Mouse (Mus musculus): ENCODE measurements at regions not wholly inside any gene's neighbourhood (a gene's known extent, or its start where the extent isn't known, plus 50 kb on each side); places are given as distances from the start of the nearest gene placed in this dataset.

DNA sequence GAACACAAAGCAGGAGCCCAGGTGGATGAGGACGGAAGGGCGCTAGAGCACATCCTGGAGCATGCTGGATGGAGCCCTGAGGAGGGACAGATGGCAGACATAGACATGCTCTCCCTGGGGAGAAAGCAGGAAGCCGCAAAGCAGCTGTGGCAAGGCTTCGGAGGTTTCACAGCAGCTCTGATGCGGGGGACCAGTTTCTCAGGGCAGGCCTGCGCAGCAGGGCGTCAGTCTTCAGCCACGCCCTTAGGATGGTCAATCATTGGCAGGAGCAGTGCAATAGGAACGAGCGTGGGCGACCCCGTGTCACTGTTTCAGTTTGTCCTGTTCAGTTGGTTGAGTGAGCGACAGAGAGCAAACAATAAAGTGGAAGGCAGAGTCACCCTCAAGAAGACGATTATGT is 343.8 kb upstream of the Gm10131 start:
- DNase-seq (ENCODE audit: low read depth, low spot score): no peak

DNA sequence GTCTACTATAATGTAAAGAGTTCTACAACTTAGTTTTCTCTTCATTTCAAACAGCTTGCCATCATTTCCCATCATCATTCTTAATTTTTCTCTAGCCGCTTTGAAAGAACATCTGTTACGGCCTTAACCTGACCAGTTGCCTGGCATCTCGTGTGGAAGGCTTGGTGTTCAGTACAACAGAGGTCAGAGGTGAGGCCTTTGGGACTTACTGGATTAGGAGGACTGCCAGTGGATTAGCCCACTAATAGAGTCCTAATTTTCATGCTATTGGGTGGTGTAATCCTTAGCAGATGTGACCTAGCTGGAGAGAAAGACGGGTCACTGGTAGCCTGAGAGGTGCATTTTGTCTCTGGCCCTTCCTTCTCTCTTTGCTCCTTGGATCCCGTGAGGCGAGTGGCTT is 341.3 kb upstream of the Gm10131 start:
- DNase-seq (ENCODE audit: low read depth, low spot score): no peak

DNA sequence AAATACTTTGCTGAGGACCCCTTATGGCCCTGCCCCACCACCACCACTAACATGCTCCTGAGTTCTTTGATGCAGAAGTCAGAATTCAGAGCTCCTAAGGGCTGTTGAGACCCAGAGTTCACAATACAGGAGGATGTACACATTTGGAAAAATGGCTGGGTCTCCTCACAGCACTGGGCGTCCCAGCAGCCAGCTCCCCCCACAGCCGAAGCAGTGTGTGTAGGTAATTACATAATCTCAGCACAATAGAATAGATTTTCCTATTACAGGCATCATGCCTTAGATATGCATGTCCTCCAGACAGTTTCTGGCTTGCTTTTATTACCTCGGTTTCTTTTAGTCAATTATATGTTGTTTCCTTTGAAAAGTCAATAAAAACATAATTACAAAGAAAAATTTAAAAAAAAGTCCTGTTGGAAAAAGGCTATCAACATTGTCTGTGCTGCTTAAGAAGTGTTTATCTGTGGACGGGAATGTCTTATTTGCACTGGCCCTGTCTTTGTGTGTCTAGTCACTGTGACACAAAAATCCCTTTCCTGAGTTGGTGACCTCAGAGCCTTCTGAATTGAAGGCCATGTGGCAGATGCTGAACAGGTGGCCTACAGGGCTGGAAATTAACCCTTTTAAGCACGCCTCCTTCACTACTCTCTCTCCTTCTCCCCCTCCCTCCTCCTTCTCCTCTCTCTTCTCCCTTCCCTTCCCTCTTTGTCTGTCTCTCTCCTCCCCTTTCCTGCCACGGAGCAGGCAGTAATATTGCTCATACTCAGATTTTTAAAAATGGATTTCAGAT is 339.9 kb upstream of the Gm10131 start:
- no peak for DNase-seq (ENCODE audit: low read depth, low spot score)

DNA sequence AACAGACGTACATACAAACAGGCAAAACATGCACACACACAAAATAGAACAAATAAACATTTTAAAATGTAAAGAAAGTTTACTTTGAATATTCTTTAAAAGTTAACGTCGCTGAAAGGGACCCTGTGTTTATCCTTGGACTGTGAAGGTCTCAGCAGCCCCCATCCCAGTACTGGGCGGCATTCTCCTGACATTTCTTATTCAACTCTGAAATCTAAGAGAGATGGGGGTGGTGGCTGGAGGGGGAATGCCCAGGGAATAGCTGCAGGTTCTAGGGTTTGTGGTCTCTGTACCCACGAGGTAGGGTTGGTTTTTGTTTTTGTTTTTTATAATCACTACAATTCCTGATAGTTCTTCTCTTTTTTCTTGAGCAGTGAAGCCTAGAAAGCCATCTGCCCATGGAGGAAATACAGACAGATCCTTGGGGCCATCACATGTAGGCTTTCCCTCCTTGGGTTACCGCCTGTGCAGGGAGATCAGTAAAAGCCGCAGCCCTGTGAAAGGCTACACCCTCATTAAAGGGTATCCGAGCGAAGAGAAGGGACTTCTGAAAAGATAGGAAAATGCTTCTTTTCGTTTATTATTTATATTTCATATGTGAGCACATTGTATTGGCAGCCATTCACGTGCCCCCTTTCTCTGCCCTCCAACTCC is 338.0 kb upstream of the Gm10131 start:
- no peak for DNase-seq (ENCODE audit: low read depth, low spot score)

DNA sequence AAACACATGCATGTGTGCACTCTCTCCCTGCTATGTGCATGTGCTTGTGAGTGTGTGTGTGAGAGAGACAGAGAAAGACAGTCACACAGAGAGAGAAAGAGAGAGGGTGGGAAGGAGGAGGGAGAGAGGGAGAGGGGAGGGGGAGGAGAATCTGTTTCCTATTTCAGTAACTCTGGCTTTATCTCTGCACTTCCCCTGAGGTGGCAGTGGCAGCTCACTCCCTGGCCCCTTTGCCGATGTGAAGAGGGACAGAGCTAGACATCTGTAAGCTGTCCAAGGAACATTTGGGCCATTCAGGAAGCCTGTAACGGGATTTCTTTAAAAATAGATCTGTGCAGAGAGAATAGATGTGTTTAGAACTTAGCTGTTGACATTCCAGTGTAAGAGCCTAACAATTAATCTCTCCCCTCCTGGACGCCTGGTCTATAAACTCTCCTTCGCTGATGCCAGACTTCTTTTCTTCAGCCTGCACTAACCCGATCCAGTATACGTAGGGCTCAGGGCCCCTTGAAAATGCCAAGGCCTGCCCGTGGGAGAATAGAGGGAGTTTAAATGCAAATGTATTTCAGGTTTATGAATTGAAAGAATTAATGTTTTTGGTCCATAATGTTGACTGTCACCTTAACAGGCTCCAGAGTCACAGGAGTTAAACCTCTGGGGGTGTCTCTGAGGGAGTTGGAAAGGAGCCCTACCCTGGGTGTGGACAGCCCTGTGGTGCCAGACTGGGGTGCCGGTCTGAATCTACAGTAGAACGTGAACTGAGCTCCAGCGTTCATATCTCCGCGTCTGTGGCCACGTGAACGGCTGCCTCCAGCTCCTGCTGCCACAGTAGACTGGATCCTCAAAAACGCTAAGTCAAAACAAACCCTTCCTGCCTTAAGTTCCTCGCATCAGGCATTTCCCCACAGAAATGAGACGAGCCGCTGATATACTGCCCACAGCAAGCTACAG is 336.6 kb upstream of the Gm10131 start:
- no peak for DNase-seq (ENCODE audit: low read depth, low spot score)

DNA sequence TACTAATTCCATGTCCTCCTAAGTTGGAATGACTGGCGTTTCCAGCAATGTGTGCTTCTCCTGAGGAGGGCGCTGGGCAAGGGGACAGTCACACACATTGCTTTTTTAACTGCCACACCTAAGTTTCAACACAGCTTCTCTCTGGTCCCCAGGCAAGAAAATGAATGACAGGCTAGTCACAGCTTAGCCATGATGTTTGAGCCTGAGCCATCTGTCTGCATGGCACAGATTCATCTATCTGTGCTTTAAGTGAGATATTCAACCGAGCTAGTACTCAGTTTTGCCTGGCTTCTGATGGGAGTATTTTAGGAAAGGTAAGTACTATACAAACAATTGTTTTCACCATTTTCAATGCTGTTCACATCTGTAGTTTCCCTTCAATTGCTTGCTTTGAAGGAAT is 331.2 kb upstream of the Gm10131 start:
- DNase-seq (ENCODE audit: low read depth, low spot score): no peak

DNA sequence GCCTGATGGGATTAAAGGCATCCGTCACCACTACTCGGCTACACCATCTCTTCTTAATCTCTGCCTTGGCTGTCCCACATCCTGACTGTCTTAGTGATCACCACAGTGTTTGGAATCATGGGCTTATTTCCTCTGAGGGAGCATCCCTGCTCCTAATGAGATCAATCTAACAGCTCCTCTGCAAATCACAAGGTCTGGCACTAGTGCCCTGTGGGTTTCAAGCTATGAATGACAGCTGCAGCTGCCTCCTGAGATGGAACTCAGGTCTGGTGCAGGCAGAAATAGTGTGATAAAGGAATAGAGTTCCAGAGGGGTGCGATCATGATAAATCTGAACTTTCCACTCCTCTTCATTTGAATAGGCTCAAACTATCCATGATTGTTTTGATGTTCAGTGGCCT is 330.2 kb upstream of the Gm10131 start:
- no peak for DNase-seq (ENCODE audit: low read depth, low spot score)

DNA sequence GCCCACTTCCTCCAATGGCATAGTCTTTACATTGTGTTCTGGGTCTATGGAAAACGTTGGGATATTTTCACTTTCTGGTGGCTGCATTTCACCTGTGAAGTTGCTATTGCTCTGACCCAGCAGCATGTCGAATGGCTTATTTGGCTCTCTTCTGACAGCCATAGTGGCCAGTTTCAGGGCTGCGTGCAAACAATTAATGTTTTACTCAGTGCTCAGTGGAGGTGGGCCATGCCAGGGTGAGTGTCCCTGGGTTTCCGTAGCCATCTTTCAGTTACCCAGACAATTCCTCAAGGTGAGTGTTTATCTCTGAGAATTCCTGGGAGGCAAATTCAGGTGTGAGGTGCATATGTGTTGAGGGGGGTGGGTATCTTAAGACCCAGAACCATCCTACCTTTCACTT is 329.2 kb upstream of the Gm10131 start:
- no peak for DNase-seq (ENCODE audit: low read depth, low spot score)

DNA sequence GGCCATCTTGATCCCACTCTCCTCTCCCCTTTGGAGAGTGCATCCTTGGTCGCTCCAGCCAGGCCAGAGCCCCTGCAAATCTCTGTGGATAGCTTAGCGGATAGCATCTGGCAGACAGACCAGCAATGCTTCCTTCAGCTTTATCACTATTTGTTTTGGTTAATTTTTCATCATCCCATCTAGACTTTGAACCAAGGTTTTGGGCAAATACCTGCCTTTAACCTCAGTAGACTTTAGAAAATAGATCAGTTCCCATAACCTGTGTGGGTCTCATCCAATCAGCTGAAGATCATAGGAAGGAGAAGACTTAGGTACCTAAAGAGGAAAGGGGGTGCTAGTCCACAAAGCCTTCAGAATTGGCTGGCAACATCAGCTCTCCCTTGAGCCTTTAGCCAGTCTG is 327.2 kb upstream of the Gm10131 start:
- no peak for DNase-seq (ENCODE audit: low read depth, low spot score)

DNA sequence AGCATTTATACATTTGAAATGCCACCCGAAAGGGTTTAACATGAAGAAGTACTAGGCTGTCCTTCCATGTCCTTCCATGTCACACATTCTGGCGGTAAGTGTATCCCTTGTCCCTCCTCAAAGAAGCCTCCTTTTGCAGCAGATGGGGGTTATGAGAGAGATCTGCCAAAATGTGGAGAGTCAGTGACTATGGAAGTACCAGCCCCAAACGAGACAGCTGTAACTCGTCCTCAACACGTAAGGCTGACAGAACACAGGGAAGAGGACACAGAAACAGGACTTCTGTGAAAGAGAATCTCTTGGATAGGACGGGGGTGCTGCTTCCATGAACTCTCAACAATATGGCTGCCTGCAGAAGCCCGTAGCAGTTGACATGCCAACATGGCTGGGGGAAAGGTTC is 320.4 kb upstream of the Gm10131 start:
- no peak for DNase-seq (ENCODE audit: low read depth, low spot score)

DNA sequence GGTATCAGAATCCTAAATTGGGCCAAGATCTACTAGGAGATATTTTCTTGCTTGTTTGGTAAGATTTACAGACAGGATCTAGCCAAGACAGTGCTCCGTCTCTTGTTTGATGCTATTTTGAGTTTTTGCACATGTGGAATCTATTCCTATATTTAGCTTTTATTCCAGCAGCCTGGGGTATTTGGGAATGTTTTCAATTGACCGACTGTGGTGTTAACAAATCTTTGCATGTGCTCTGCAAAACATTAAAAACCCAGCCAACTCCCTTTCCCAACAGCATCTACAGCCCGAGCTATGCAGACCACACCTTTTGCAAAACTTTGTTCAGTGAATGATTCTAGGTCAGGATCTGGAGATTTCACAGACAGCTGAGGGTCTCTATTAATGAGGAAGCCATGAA is 317.7 kb upstream of the Gm10131 start:
- DNase-seq (ENCODE audit: low read depth, low spot score): no peak

DNA sequence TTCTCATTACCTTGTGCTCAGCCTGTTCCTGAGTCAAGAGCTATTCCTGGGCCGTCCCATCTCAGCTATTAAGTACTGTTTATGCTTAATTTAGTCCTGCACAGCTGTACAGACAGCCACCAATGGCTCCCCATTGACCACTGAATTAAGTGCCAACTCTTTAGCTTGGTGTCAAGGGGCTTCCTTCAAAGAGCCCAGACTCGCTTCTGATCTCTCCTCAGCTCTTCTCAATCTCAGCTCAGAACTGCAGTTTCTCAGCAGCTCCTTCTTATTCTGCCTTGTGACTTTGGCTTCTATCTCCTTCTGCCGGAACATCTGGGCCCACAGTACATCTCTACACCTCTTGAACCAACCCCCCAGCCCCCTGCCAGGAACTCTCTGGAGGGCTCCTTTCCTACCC is 290.0 kb upstream of the Gm10131 start:
- no peak for DNase-seq (ENCODE audit: low read depth, low spot score)

DNA sequence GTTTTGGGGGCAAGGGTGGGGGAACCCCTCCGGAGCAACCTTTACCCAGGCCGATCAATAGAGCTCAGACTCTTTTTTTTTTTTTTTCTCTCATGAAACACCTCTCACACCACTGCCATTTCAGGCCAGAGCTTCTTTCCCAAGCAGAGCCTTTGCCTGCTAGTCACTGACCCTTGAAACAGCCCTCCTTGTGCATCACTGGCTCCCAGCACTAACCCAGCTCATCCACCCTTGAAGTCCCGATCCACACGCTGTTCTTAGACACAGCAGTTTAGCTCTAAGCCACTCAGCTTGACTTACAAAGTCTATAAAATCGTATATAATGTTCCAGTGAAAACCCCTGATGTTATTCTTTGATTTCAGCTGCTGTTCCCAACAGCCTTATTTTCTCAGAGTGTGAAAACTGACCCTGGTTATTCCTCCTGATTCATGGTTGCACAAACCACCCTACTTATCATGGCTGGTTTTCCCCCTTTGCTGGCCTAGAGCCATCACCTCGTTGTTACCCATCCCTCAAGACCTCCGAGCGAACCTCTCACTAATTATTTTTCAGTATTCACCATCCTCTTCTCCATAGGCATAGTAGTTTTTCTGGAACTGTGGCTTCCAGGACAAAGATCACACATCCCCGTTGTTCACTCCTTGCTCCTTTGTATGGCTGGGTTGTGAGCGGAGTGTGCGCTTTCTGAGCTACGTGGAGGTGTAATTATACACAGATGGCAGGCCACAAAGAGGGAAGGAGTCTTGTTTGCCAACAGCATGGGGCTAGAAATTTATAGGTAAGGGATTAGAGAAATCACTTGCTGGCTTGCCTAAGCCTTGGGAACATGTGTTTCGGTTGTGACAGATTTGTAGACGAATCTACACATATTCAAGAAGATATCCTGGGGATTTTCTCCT is 287.6 kb upstream of the Gm10131 start:
- no peak for DNase-seq (ENCODE audit: low read depth, low spot score)

DNA sequence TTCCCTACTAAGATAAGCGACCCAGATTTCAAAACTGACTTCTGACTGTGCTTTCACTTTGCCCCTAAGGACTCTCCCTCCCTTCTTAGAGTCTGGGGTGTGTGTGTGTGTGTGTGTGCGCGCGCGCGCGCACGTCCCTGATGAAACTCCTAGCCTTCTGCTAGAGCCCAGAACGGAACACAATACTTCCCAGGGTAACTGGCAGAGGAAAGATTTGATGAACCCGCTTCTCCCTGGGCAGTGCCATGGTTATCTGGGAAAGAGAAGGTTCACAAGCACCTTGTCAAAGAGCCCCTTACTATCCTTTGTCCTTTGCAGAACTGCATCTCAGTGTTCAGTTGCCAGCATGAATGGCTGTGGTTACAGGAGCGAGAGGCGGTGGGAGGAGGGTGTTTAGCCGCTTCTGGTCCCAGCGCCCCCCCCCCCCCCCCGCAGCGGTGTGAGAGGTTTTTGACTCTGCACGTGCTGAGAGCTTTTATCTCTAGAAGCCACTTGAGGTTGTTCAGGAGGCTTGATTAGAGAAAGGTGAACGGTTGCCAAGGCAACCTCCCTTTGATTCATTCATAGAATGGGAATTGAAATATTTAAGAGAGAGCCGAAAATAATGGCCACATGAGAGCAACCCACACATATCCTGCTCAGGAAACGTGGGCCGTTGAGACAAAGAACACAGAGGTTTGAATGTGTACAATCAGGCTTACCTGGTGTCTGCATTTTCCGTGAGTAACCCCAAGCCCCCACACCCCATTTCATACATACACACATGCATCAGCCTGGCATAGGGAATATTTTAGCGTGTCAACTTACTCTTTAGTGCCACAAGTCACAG is 286.3 kb upstream of the Gm10131 start:
- no peak for DNase-seq (ENCODE audit: low read depth, low spot score)

DNA sequence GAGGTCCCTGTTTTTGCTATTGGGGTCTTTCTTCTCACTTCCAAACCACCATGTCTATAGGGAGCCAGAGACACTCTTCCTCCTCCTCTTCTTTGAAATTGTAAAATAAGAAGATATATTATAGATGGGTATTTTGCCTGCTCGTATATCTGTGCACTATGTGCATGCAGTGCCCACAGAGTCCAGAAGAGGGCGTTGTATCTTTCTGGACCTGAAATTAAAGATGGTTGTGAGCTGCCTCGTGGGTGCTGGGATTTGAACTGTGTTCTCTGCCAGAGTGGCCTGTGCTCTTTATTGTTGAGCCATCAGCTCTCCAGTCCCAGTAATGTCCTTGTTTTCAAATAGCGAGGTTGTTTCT is 285.7 kb upstream of the Gm10131 start:
- DNase-seq (ENCODE audit: low read depth, low spot score): no peak

DNA sequence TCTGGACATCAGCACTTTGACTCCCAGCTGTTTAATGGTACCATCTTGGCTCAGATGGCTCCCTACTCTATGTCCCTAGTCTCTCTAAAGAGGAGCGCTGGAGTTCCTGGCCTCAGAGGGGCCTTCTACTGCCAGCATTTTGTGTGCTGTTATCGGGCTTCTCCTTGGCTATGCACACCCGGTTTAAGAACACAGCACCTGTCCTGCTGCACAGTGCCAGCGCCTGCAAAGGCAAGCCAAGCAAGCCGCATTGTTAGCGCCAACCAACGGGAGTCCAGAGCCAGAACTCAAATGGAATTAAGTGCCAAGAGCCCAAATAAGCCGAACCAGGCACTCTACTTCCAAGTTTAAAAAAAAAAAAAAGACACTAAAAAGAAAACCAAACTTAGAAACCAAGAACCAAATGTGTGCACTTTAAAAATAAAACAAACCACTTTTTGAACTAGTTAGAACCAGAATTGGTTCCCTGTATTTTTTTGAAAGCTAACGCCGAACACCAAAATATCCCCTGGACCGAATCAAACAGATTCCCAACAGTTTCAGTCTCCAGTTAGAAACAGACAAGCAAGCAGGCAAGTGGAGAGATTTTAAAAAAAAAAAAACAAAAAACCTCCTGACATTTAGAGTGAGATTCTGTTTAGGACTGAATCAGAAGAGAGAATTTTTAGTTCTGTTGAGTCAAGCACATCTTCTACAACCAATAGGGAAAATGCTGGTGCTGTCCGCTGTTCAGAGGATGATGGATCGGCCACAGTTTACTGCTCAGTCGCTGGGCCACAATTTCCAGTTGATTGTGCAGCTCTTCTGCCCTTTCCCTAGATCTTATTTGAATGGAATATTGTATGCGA is 281.7 kb upstream of the Gm10131 start:
- DNase-seq (ENCODE audit: low read depth, low spot score): no peak

DNA sequence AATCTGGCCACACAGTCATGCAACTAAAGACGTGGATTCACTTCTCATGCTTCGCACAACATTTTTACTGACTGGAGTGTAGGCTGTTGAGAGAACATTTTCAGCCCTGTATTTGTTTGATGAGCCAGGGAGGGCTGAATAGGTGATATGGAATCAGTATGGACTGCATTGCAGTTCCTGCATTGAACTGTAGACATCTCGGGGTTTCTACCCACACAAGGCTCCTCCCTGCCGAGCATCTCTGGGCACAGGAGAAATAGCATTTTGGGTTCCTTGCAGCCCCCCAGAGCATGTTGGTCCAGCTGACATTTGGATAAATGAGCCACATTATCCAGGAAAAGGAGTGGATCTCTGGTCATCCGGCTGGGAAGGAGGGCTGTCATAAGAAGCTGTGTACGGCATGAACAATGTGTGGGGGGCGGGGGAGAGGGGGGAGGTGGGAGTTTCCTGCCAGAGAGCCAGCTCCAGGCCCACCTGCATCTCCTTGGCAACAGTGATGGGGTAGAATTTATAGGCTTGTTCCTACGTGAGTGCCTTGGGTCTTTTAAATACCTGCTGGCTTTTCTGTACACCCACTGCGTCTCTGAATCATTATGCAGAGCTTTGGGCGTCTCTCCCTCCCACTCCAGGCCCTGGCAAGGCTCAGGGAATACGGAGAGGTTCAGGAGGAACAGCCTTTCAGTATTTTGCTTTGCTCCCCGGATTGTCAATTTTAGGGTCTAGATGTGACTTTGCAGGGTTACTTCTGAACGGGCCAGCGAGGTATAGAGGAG is 280.9 kb upstream of the Gm10131 start:
- DNase-seq (ENCODE audit: low read depth, low spot score): no peak

DNA sequence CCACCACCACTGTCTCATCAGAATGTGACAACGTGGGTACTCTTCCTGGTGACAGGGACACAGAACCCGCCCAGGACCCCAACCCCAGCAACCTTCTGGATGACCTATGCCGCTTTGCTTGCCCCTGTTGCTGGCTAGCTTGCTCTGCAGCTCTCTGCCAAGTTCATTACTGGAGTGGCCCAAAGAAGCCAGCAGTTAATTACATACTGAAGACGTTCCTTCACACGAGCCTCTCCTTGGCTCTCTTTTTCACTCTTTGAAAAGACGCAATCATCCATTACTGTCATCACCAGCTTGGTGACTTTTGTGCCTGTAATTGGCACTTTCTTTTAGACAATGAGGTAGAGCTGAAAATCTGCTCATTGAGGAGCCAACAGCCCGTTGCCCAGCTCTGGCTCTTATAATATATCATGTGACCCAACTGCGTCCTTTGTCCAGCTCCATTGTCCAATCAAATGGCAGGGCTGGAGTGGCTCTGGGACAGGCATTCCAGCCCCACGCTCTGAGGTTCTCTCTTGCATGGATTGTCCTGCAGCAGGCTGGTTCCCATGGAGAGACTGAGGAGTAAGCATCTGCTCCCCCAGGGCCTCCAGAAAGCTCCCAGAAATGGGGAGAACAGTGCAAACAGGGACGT is 274.4 kb upstream of the Gm10131 start:
- DNase-seq (ENCODE audit: low read depth, low spot score): no peak
